Mouse (Mus musculus): ENCODE data around the gene Ifnl3.

DNA sequence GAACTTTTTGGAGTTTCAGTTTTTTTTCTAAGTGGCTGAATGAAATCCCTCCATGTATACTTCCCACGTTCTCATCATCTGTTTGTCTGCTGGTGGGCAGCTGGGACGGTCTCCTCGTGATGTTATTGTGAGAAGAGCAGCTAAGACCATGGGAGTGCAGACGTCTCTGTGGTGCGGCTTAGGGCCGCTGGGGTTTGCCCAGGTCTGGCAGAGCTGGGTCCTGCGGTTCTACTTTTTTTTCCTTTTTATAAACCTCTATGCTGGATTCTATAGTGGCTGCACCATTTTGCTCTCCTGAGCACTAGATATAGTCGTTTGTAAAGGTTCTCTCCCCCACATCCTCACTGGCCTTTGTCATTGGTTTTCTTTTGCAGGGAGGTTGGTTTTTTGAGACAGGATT, 11.2 kb upstream of the Ifnl3 start:
- no peak for TF ChIP-seq CTCF (conservative IDR thresholded peaks at IDR 0.05; ENCODE audit: low read length)
- no peak for TF ChIP-seq NANOG (IDR thresholded peaks at IDR 0.05; ENCODE audit: borderline replicate concordance, low read length)

Data from E14TG2a.4 (cell line).